Mouse (Mus musculus): Measurements from ENCODE around the gene Lrrc42. TPM values are rescaled to one million over a fixed set of nuclear protein-coding genes. Genes with fewer than 3 reads are reported as not detected.

The Lrrc42 gene
- polyA plus RNA-seq, 1 experiment from 2014 or later, result 15.0 TPM

- H3K4me3 ChIP-seq (ENCODE audit: low read depth, low read length), result no peak overlapping the region
- H3K9ac ChIP-seq (replicated peaks), result no peak overlapping the region
- no peaks in the 10 kb centered on the region for H3K27me3 ChIP-seq (ENCODE audit: insufficient read depth, low read length)
- ATAC-seq (peak; percentile 64; the same call in 1 of the 2 replicates), DNase-seq (peak; percentile 39)
- TF ChIP-seq CTCF (IDR thresholded peaks at IDR 0.05; ENCODE audit: low read depth) (no peak), EP300 (IDR thresholded peaks at IDR 0.05; ENCODE audit: low read depth) (no peak)
- no peak overlapping the region for H3K27ac ChIP-seq (ENCODE audit: low read depth)
- peaks cover 11% of the 10 kb centered on the region for H3K4me1 ChIP-seq (ENCODE audit: insufficient read depth)
- H3K9me3 ChIP-seq (ENCODE audit: low read length), result no peaks in the 10 kb centered on the region
- 72% methylated on average over 11 of the region's 11 CpGs for WGBS (ENCODE audit: insufficient replicate concordance)
- H3K4me2 ChIP-seq (ENCODE audit: low read depth, low read length), result no peak overlapping the region
- H3K36me3 ChIP-seq (replicated peaks; ENCODE audit: insufficient read depth, low read length), result no peaks in the 10 kb centered on the region
Measured at GRCm38 (mm10) chr4:107223225-107224204, 29.8 kb downstream of the Lrrc42 start.

- Histone ChIP-seq H3K4me2 (ENCODE audit: low read depth, low read length) (no peak overlapping the region), H3K4me1 (ENCODE audit: insufficient read depth) (peaks cover 25% of the 10 kb centered on the region), H3K36me3 (replicated peaks; ENCODE audit: insufficient read depth, low read length) (no peaks in the 10 kb centered on the region), H3K9ac (replicated peaks) (no peak overlapping the region), H3K27ac (ENCODE audit: low read depth) (no peak overlapping the region), H3K9me3 (ENCODE audit: low read length) (no peaks in the 10 kb centered on the region), H3K27me3 (ENCODE audit: insufficient read depth, low read length) (no peaks in the 10 kb centered on the region), H3K4me3 (ENCODE audit: low read depth, low read length) (no peak overlapping the region)
- DNase-seq, result no peak
- TF ChIP-seq EP300 (IDR thresholded peaks at IDR 0.05; ENCODE audit: low read depth) (no peak), CTCF (IDR thresholded peaks at IDR 0.05; ENCODE audit: low read depth) (no peak)
- ATAC-seq, result no peak
- 78% methylated on average over 5 of the region's 5 CpGs for WGBS (ENCODE audit: insufficient replicate concordance)
Measured at GRCm38 (mm10) chr4:107221524-107221923, 31.8 kb downstream of the Lrrc42 start.

GRCm38 (mm10) chr4:107217574-107217973 lies 35.8 kb downstream of the Lrrc42 start:
- Histone ChIP-seq H3K4me2 (ENCODE audit: low read depth, low read length) (peak overlapping the region; percentile 43), H3K36me3 (replicated peaks; ENCODE audit: insufficient read depth, low read length) (no peaks in the 10 kb centered on the region)
- WGBS (ENCODE audit: insufficient replicate concordance), result 44% methylated on average over 9 of the region's 9 CpGs

GRCm38 (mm10) chr4:107213279-107214011 lies 39.9 kb downstream of the Lrrc42 start:
- ATAC-seq (no peak), DNase-seq (no peak)
- H3K36me3 ChIP-seq (replicated peaks; ENCODE audit: insufficient read depth, low read length), result no peaks in the 10 kb centered on the region
- no peaks in the 10 kb centered on the region for H3K9me3 ChIP-seq (ENCODE audit: low read length)
- H3K4me1 ChIP-seq (ENCODE audit: insufficient read depth), result peaks cover 18% of the 10 kb centered on the region
- H3K27me3 ChIP-seq (ENCODE audit: insufficient read depth, low read length), result no peaks in the 10 kb centered on the region
- WGBS (ENCODE audit: insufficient replicate concordance), result 58% methylated on average over 12 of the region's 12 CpGs
- H3K27ac ChIP-seq (ENCODE audit: low read depth), result no peak overlapping the region
- no peak overlapping the region for H3K4me3 ChIP-seq (ENCODE audit: low read depth, low read length)
- H3K9ac ChIP-seq (replicated peaks), result no peak overlapping the region
- H3K4me2 ChIP-seq (ENCODE audit: low read depth, low read length), result no peak overlapping the region
- no peak for TF ChIP-seq EP300 (IDR thresholded peaks at IDR 0.05; ENCODE audit: low read depth)
- peak; percentile 36 for TF ChIP-seq CTCF (IDR thresholded peaks at IDR 0.05; ENCODE audit: low read depth)

More at GRCm38 (mm10) chr4:107217574-107217973, 35.8 kb downstream of the Lrrc42 start:
- DNase-seq (peak; percentile 78), ATAC-seq (peak; percentile 99)
- H3K4me1 ChIP-seq (ENCODE audit: insufficient read depth), result peaks cover 25% of the 10 kb centered on the region
- no peak overlapping the region for H3K9ac ChIP-seq (replicated peaks)
- H3K27me3 ChIP-seq (ENCODE audit: insufficient read depth, low read length), result no peaks in the 10 kb centered on the region
- H3K4me3 ChIP-seq (ENCODE audit: low read depth, low read length), result no peak overlapping the region
- H3K9me3 ChIP-seq (ENCODE audit: low read length), result no peaks in the 10 kb centered on the region
- peak overlapping the region; percentile 31; the same call in 1 of the 2 replicates for H3K27ac ChIP-seq (ENCODE audit: low read depth)
- TF ChIP-seq EP300 (IDR thresholded peaks at IDR 0.05; ENCODE audit: low read depth) (peak; percentile 82), CTCF (IDR thresholded peaks at IDR 0.05; ENCODE audit: low read depth) (peak; percentile 59)

GRCm38 (mm10) chr4:107211936-107212335 lies 41.4 kb downstream of the Lrrc42 start:
- Histone ChIP-seq H3K9me3 (ENCODE audit: low read length) (no peaks in the 10 kb centered on the region), H3K4me1 (ENCODE audit: insufficient read depth) (peaks cover 5% of the 10 kb centered on the region), H3K27me3 (ENCODE audit: insufficient read depth, low read length) (no peaks in the 10 kb centered on the region), H3K4me2 (ENCODE audit: low read depth, low read length) (no peak overlapping the region), H3K27ac (ENCODE audit: low read depth) (no peak overlapping the region), H3K9ac (replicated peaks) (no peak overlapping the region), H3K36me3 (replicated peaks; ENCODE audit: insufficient read depth, low read length) (no peaks in the 10 kb centered on the region), H3K4me3 (ENCODE audit: low read depth, low read length) (no peak overlapping the region)
- no peak for DNase-seq
- 81% methylated on average over 5 of the region's 5 CpGs for WGBS (ENCODE audit: insufficient replicate concordance)
- TF ChIP-seq CTCF (IDR thresholded peaks at IDR 0.05; ENCODE audit: low read depth), result no peak
- no peak for TF ChIP-seq EP300 (IDR thresholded peaks at IDR 0.05; ENCODE audit: low read depth)
- no peak for ATAC-seq

- DNase-seq, result no peak
- no peak for ATAC-seq
- H3K36me3 ChIP-seq (replicated peaks; ENCODE audit: insufficient read depth, low read length), result peaks cover 2% of the 10 kb centered on the region
- peaks cover 5% of the 10 kb centered on the region for H3K4me1 ChIP-seq (ENCODE audit: insufficient read depth)
- H3K9me3 ChIP-seq (ENCODE audit: low read length), result no peaks in the 10 kb centered on the region
- H3K27ac ChIP-seq (ENCODE audit: low read depth), result no peak overlapping the region
- H3K27me3 ChIP-seq (ENCODE audit: insufficient read depth, low read length), result no peaks in the 10 kb centered on the region
- WGBS (ENCODE audit: insufficient replicate concordance), result 79% methylated on average over 4 of the region's 4 CpGs
- TF ChIP-seq CTCF (IDR thresholded peaks at IDR 0.05; ENCODE audit: low read depth), result no peak
- no peak for TF ChIP-seq EP300 (IDR thresholded peaks at IDR 0.05; ENCODE audit: low read depth)
- no peak overlapping the region for H3K9ac ChIP-seq (replicated peaks)
- H3K4me3 ChIP-seq (ENCODE audit: low read depth, low read length), result no peak overlapping the region
- H3K4me2 ChIP-seq (ENCODE audit: low read depth, low read length), result no peak overlapping the region
Measured at GRCm38 (mm10) chr4:107211465-107211864, 41.9 kb downstream of the Lrrc42 start.
